Mouse (Mus musculus) granulocyte monocyte progenitor cell, adult 5-6 weeks (primary cell): ENCODE results near the gene Olfr1408. TPM values are rescaled to one million over a fixed set of nuclear protein-coding genes. Genes with fewer than 3 reads are reported as not detected.

ENCODE experiments used
- ATAC-seq: replicated peaks from 2 replicates; pipeline ENCODE4 v1.8.0; 2016; ENCODE audit warnings: mild to moderate bottlenecking, moderate TSS enrichment, inconsistent platforms; ENCODE audit not compliant: poor library complexity, severe bottlenecking
- total RNA-seq, 2 experiments: library from RNA; stranded (forward) in 1 of 2; stranded (reverse) in 1 of 2; fragments of 200-712, 200-1000 nt in 1 of 2; fragments of >200 nt in 1 of 2; fragmentation: Nextera tagmentation in 1 of 2; gene quantifications; 2 replicates each; pipeline ENCODE4 v1.2.3; 2014 to 2017

Gene Olfr1408
- total RNA-seq (2014; fragmentation: Nextera tagmentation) (not detected in 2 replicates), total RNA-seq (2017) (not detected in 2 replicates)

DNA sequence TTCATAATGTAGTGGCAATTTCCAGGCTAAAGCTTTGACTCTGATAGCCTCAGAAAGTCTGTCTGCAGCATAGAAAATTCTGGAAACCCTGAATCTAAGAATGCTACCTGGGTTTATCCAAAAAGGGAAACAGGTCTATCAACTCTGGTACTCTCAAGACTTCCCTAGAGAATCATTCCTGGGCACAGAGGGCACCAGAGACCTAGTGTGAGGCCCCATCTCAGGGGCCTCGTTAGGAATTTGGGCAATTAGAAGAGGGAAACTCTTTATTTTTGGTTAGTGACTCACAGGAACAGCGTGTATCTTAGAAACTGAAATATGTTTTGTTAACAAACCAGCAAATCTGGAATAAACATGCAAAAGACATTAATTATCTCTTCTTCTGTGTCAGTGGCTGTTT lies at the start of gene Olfr1408:
Gene Olfr1408, minus strand, starts transcription at position 101 of the 400 bp plus-strand sequence.
- ATAC-seq: no peak

- no peak for ATAC-seq
These were observed 37.1 kb upstream of the Olfr1408 start for GRCm38 (mm10) chr1:173174154-173174842.

Other genes with a start within 250 kb of the Olfr1408 start
- not detected in 2 replicates for gene Apcs, start 242.3 kb downstream of the Olfr1408 start, total RNA-seq (2014; fragmentation: Nextera tagmentation)
- not detected in 2 replicates for gene Apcs, start 242.3 kb downstream of the Olfr1408 start, total RNA-seq (2017)
- gene Olfr16, start 187.0 kb downstream of the Olfr1408 start, total RNA-seq (2014; fragmentation: Nextera tagmentation): not detected in 2 replicates
- not detected in 2 replicates for gene Olfr16, start 187.0 kb downstream of the Olfr1408 start, total RNA-seq (2017)
- not detected in 2 replicates for gene Olfr1406, start 53.3 kb upstream of the Olfr1408 start, total RNA-seq (2014; fragmentation: Nextera tagmentation)
- not detected in 2 replicates for gene Olfr1406, start 53.3 kb upstream of the Olfr1408 start, total RNA-seq (2017)
- gene Olfr218, start 60.4 kb upstream of the Olfr1408 start, total RNA-seq (2014; fragmentation: Nextera tagmentation): not detected in 2 replicates
- gene Olfr218, start 60.4 kb upstream of the Olfr1408 start, total RNA-seq (2017): not detected in 2 replicates
- gene Olfr1404, start 75.0 kb upstream of the Olfr1408 start, total RNA-seq (2014; fragmentation: Nextera tagmentation): not detected in 2 replicates
- gene Olfr1404, start 75.0 kb upstream of the Olfr1408 start, total RNA-seq (2017): not detected in 2 replicates
- gene Fcer1a, start 89.8 kb upstream of the Olfr1408 start, total RNA-seq (2014; fragmentation: Nextera tagmentation): 16.6 TPM in 1 of 2 replicates, not detected in the other
- 3.9 and 5.7 TPM in 2 replicates for gene Fcer1a, start 89.8 kb upstream of the Olfr1408 start, total RNA-seq (2017)
- not detected in 2 replicates for gene Olfr418, start 128.6 kb upstream of the Olfr1408 start, total RNA-seq (2014; fragmentation: Nextera tagmentation)
- gene Olfr418, start 128.6 kb upstream of the Olfr1408 start, total RNA-seq (2017): not detected in 2 replicates
- gene Mptx2, start 140.4 kb upstream of the Olfr1408 start, total RNA-seq (2014; fragmentation: Nextera tagmentation): not detected in 2 replicates
- gene Mptx2, start 140.4 kb upstream of the Olfr1408 start, total RNA-seq (2017): not detected in 2 replicates
- not detected in 2 replicates for gene Ackr1, start 196.4 kb upstream of the Olfr1408 start, total RNA-seq (2014; fragmentation: Nextera tagmentation)
- not detected in 2 replicates for gene Ackr1, start 196.4 kb upstream of the Olfr1408 start, total RNA-seq (2017)
- 59.1 and 67.7 TPM in 2 replicates for gene Aim2, start 213.5 kb upstream of the Olfr1408 start, total RNA-seq (2014; fragmentation: Nextera tagmentation)
- gene Aim2, start 213.5 kb upstream of the Olfr1408 start, total RNA-seq (2017): 80.6 and 90.7 TPM in 2 replicates
- not detected in 2 replicates for gene Cadm3, start 230.3 kb upstream of the Olfr1408 start, total RNA-seq (2014; fragmentation: Nextera tagmentation)
- 0.26 TPM in 1 of 2 replicates, not detected in the other for gene Cadm3, start 230.3 kb upstream of the Olfr1408 start, total RNA-seq (2017)